Mouse (Mus musculus) ES-E14 (cell line): ENCODE results near the gene Angpt4. TPM values are rescaled to one million over a fixed set of nuclear protein-coding genes. Genes with fewer than 3 reads are reported as not detected.

Experiments used
- DNase-seq: peaks from one replicate; pipeline ENCODE4 v3.0.0-alpha.2; 2013; ENCODE audit warnings: low read depth, low spot score
- H3K27ac ChIP-seq: 2 replicates; pipeline ENCODE4 v1.5.1; 2012; ENCODE audit warnings: low read depth, mild to moderate bottlenecking, low read length, moderate library complexity, mixed read lengths; ENCODE audit not compliant: poor library complexity, insufficient read depth, severe bottlenecking
- H3K36me3 ChIP-seq: 2 replicates; pipeline ENCODE4 v1.6.1; 2012; ENCODE audit warnings: mild to moderate bottlenecking, low read length, moderate library complexity, mixed read lengths; ENCODE audit not compliant: control insufficient read depth, poor library complexity, insufficient read depth, severe bottlenecking
- H3K4me1 ChIP-seq, 2 experiments: fragments of 150-350 bp in 1 of 2; sonication (generic) in 1 of 2; 2 replicates each; pipeline ENCODE4 v1.6.1; 2012; ENCODE audit warnings: low read length in 2 of 2, mild to moderate bottlenecking in 1 of 2, mixed read lengths in 1 of 2; ENCODE audit not compliant: control insufficient read depth in 2 of 2, insufficient read depth in 2 of 2, poor library complexity in 1 of 2
- H3K4me3 ChIP-seq, 2 experiments: fragments of 150-350 bp in 1 of 2; sonication (generic) in 1 of 2; 2 replicates each; pipeline ENCODE4 v1.5.1; 2012; ENCODE audit warnings: low read length in 2 of 2, low read depth in 1 of 2, mild to moderate bottlenecking in 1 of 2, mixed read lengths in 1 of 2; ENCODE audit not compliant: insufficient read depth in 1 of 2, poor library complexity in 1 of 2, severe bottlenecking in 1 of 2
- H3K9ac ChIP-seq: 2 replicates; pipeline ENCODE4 v1.6.1; 2012; ENCODE audit warnings: low read depth, mild to moderate bottlenecking, low read length, mixed read lengths; ENCODE audit not compliant: poor library complexity, insufficient read depth, severe bottlenecking
- H3K9me3 ChIP-seq: fragments of 150-350 bp; sonication (generic); 2 replicates; pipeline ENCODE4 v1.6.1; 2012; ENCODE audit warnings: low read depth, mild to moderate bottlenecking, low read length; ENCODE audit not compliant: control insufficient read depth, insufficient read depth
- CHD2 ChIP-seq: IDR thresholded peaks from 2 replicates; pipeline ENCODE4 v1.6.1; 2014; ENCODE audit warnings: mild to moderate bottlenecking, low read depth, low read length, inconsistent platforms
- HCFC1 ChIP-seq: IDR thresholded peaks from 2 replicates; pipeline ENCODE4 v1.6.1; 2012; ENCODE audit warnings: low read length, inconsistent platforms, borderline replicate concordance; ENCODE audit not compliant: insufficient read depth
- MAFK ChIP-seq: IDR thresholded peaks from 2 replicates; pipeline ENCODE4 v1.6.1; 2014; ENCODE audit warnings: mild to moderate bottlenecking, low read depth, low read length, inconsistent platforms; ENCODE audit not compliant: insufficient read depth
- ZC3H11A ChIP-seq: IDR thresholded peaks from 2 replicates; pipeline ENCODE4 v1.6.1; 2012; ENCODE audit warnings: low read depth, mild to moderate bottlenecking, inconsistent platforms, low read length, borderline replicate concordance
- ZNF384 ChIP-seq: IDR thresholded peaks from 2 replicates; pipeline ENCODE4 v1.6.1; 2012; ENCODE audit warnings: low read depth, low read length, inconsistent platforms
- in situ Hi-C, 2 experiments: fragments of 600-800 bp; cut with MboI; formaldehyde crosslinking; loops; one replicate each; pipeline ENCODE4 v1.15.1; 2025; ENCODE audit warnings: low sequenced_read_pairs in 2 of 2, inconsistent platforms in 1 of 2; ENCODE audit not compliant: unreplicated experiment in 2 of 2
- total RNA-seq: library from RNA; depleted of rRNA; stranded (reverse); fragments of 300-350 nt; gene quantifications from 2 replicates; pipeline ENCODE4 v1.2.3, GENCODE M21; 2012

Angpt4 gene
- total RNA-seq, 1 experiment: 0.98 TPM

GRCm38 (mm10) chr2:151916061-151916831 is 5.2 kb downstream of the Angpt4 start:
- H3K4me3 ChIP-seq: no peak overlapping the region
- H3K36me3 ChIP-seq: no peaks in the 10 kb centered on the region
- TF ChIP-seq MAFK (no peak), CHD2 (no peak), ZC3H11A (no peak), ZNF384 (no peak), HCFC1 (no peak)
- H3K9me3 ChIP-seq: no peaks in the 10 kb centered on the region
- no peak for DNase-seq
- H3K4me1 ChIP-seq: peaks cover 0 to under 1% of the 10 kb centered on the region in 2 experiments; a peak in 1 of 4 replicates
- in situ Hi-C loops: no loop called here
- H3K27ac ChIP-seq: no peak overlapping the region
- H3K9ac ChIP-seq: no peak overlapping the region

- no peak overlapping the region for H3K4me3 ChIP-seq
- H3K9me3 ChIP-seq: no peaks in the 10 kb centered on the region
- H3K36me3 ChIP-seq: no peaks in the 10 kb centered on the region
- in situ Hi-C loops: no loop called here
- no peak for DNase-seq
- TF ChIP-seq CHD2 (no peak), MAFK (no peak), ZC3H11A (no peak), HCFC1 (no peak), ZNF384 (no peak)
- H3K4me1 ChIP-seq: no peaks in the 10 kb centered on the region
- H3K9ac ChIP-seq: no peak overlapping the region
- no peak overlapping the region for H3K27ac ChIP-seq
These were observed 8.1 kb downstream of the Angpt4 start for GRCm38 (mm10) chr2:151919140-151919539.

GRCm38 (mm10) chr2:151921068-151921467 is 10.1 kb downstream of the Angpt4 start:
- H3K4me3 ChIP-seq: no peak overlapping the region
- no peaks in the 10 kb centered on the region for H3K4me1 ChIP-seq
- no peaks in the 10 kb centered on the region for H3K9me3 ChIP-seq
- no peaks in the 10 kb centered on the region for H3K36me3 ChIP-seq
- no peak for TF ChIP-seq CHD2
- TF ChIP-seq MAFK: no peak
- in situ Hi-C loops: no loop called here
- no peak overlapping the region for H3K9ac ChIP-seq
- no peak for DNase-seq
- H3K27ac ChIP-seq: no peak overlapping the region

GRCm38 (mm10) chr2:151921596-151921995 is 10.6 kb downstream of the Angpt4 start:
- H3K4me1 ChIP-seq: no peaks in the 10 kb centered on the region
- TF ChIP-seq ZC3H11A: no peak
- TF ChIP-seq HCFC1: no peak
- TF ChIP-seq ZNF384: no peak
- no peak for TF ChIP-seq MAFK
- TF ChIP-seq CHD2: no peak
- no peaks in the 10 kb centered on the region for H3K36me3 ChIP-seq
- DNase-seq: no peak
- in situ Hi-C loops: no loop called here
- no peak overlapping the region for H3K27ac ChIP-seq
- no peak overlapping the region for H3K4me3 ChIP-seq
- H3K9ac ChIP-seq: no peak overlapping the region
- no peaks in the 10 kb centered on the region for H3K9me3 ChIP-seq
